Mouse (Mus musculus) bone marrow, adult 2 months (tissue): Measurements from ENCODE around the gene Ly6g6d.

Source experiments
- CTCF ChIP-seq: fragments of 200-500 bp; IDR thresholded peaks from 2 replicates; pipeline ENCODE4 v1.5.1; 2011; ENCODE audit warnings: low read length, control low read depth; ENCODE audit not compliant: control insufficient read depth, insufficient read depth
- POLR2A ChIP-seq: fragments of 200-500 bp; IDR thresholded peaks from 2 replicates; pipeline ENCODE4 v1.6.1; 2011; ENCODE audit warnings: low read depth, mild to moderate bottlenecking, control low read depth, low read length, borderline replicate concordance; ENCODE audit not compliant: control insufficient read depth

- TF ChIP-seq CTCF (no peak), POLR2A (no peak)
Measured at GRCm38 (mm10) chr17:35125578-35125977, 47.7 kb upstream of the Ly6g6d start.
